Mouse (Mus musculus) embryonic facial prominence, embryonic 15.5 days (tissue): ENCODE data around the gene Ch25h. TPM values are rescaled to one million over a fixed set of nuclear protein-coding genes. Genes with fewer than 3 reads are reported as not detected.

ENCODE experiments used
- ATAC-seq: fragments of 200-750 bp; cut with Nextera tagmentation; 2 replicates; pipeline ENCODE4 v1.8.0; 2017; ENCODE audit warnings: low read depth, moderate TSS enrichment; ENCODE audit not compliant: insufficient number of reproducible peaks, low FRiP score, low TSS enrichment
- H3K27ac ChIP-seq: fragments of 300-500 bp; sonication (generic); replicated peaks from 2 replicates; pipeline ENCODE4 v1.5.1; 2015; ENCODE audit warnings: mild to moderate bottlenecking, inconsistent platforms
- H3K27me3 ChIP-seq: fragments of 300-500 bp; sonication (generic); 2 replicates; pipeline ENCODE4 v1.6.1; 2015; ENCODE audit warnings: inconsistent platforms
- H3K36me3 ChIP-seq: fragments of 300-500 bp; sonication (generic); 2 replicates; pipeline ENCODE4 v1.6.1; 2015; ENCODE audit warnings: mild to moderate bottlenecking, inconsistent platforms
- H3K4me1 ChIP-seq: fragments of 300-500 bp; sonication (generic); 2 replicates; pipeline ENCODE4 v1.6.1; 2015; ENCODE audit warnings: inconsistent platforms
- H3K4me2 ChIP-seq: fragments of 300-500 bp; sonication (generic); replicated peaks from 2 replicates; pipeline ENCODE4 v1.6.1; 2015; ENCODE audit warnings: mild to moderate bottlenecking, inconsistent platforms
- H3K4me3 ChIP-seq: fragments of 300-500 bp; sonication (generic); replicated peaks from 2 replicates; pipeline ENCODE4 v1.5.1; 2015; ENCODE audit warnings: mild to moderate bottlenecking, inconsistent platforms
- H3K9ac ChIP-seq: fragments of 300-500 bp; sonication (generic); 2 replicates; pipeline ENCODE4 v1.6.1; 2015; ENCODE audit warnings: inconsistent platforms
- H3K9me3 ChIP-seq: fragments of 300-500 bp; sonication (generic); replicated peaks from 2 replicates; pipeline ENCODE4 v1.6.1; 2016; ENCODE audit warnings: inconsistent platforms
- WGBS: fragments of 180-500 bp; shearing (Covaris S2); methylation state at CpG from one replicate; pipeline ENCODE4 v1.1.7; 2015; 5-methylcytosine and 5-hydroxymethylcytosine counted together
- polyA plus RNA-seq: library from polyadenylated mRNA; unstranded; fragments of >200 nt; fragmentation: Nextera tagmentation; extraction: Ambion mirVana; gene quantifications from 2 replicates; pipeline ENCODE4 v1.2.1, GENCODE M21; 2015

Ch25h gene
- 11.2 and 13.6 TPM in 2 replicates for polyA plus RNA-seq

DNA sequence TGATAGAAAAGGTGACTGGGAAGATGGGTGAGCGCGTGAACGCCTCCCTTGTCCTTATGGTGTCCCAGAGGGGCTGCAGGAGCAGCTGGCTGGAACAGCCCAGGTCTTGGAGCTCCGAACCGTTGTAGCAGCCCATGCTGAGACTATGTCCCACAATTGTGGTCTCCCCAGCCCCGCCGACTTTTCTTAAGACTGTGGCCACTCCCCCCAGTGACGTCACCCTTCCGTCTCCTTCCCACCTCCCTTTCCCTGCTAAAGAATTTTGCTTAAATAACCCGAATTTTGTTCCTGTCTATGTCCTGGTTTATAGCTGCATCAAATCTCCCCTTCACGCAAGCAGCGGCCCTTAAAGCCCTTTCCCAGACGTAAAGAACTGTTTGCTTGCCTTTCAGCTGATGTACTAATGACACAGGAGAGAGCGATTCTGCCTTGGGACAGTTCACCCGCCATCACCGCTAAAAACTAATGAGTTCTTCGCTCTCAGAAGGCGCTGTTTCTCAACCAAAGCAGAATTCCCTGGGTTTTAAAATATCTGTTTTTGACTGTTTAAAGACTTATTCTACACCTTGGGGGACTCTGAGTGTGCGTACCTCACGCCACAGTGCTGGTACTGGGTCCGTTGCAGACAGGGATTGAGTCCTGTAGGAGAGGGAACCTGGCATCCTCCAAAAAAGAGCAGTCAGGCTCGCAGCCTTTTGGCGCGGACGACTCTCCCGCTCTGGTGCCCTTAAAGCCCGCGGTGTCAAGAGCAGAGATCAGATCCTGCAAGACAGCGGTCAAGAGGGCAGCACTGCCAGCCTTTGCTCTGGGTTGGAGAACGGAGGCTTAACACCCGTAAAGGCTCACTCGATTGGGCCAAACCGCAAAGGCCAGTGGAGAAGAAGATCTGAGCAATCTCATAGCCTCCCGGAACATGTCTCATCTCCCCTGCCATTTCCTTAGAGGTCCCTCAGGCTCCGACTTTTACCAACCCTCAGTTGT, at the start of gene Ch25h:
Gene Ch25h (minus strand): TSS at position 174 of the 981 bp plus-strand sequence.
- peak within 1 kb of the TSS; percentile 89 for H3K4me2 ChIP-seq
- peaks cover 20% of the 10 kb centered on the region for H3K4me1 ChIP-seq
- H3K9ac ChIP-seq: peak within 1 kb of the TSS; percentile 37
- no peaks in the 10 kb centered on the region for H3K36me3 ChIP-seq
- no peaks in the 10 kb centered on the region for H3K9me3 ChIP-seq
- peak; percentile 78; the same call in 1 of the 2 replicates for ATAC-seq
- H3K27ac ChIP-seq: peak within 1 kb of the TSS; percentile 13; the same call in 1 of the 2 replicates
- 2% methylated on average over 35 of the region's 35 CpGs for WGBS
- H3K4me3 ChIP-seq: peak within 1 kb of the TSS; percentile 47
- peaks cover 17% of the 10 kb centered on the region for H3K27me3 ChIP-seq

DNA sequence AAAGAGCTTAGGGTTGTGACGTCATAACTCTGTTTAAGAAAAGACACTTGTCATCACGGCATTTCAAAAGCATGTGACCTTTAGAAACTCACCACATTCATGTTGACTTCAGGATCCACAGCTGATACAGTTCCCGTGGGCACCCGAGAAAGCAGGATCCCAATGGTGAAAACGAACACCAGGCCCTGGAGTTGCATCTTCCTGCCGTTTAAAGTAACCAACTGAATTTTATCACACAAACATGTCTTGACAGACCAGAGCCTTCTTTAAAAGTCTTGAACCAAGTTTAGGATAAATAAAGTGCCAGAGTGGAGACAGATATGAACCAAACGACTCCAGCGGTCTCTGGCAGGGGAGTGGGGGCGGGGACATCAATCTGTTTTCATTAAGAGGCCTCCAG, 49.7 kb upstream of the Ch25h start:
- H3K4me3 ChIP-seq: no peak overlapping the region
- no peak overlapping the region for H3K9ac ChIP-seq
- no peak overlapping the region for H3K27ac ChIP-seq
- no peak overlapping the region for H3K4me2 ChIP-seq
- no peaks in the 10 kb centered on the region for H3K4me1 ChIP-seq
- H3K36me3 ChIP-seq: no peaks in the 10 kb centered on the region
- 40% methylated on average over 9 of the region's 9 CpGs for WGBS
- no peaks in the 10 kb centered on the region for H3K27me3 ChIP-seq
- H3K9me3 ChIP-seq: no peaks in the 10 kb centered on the region
- ATAC-seq: no peak

DNA sequence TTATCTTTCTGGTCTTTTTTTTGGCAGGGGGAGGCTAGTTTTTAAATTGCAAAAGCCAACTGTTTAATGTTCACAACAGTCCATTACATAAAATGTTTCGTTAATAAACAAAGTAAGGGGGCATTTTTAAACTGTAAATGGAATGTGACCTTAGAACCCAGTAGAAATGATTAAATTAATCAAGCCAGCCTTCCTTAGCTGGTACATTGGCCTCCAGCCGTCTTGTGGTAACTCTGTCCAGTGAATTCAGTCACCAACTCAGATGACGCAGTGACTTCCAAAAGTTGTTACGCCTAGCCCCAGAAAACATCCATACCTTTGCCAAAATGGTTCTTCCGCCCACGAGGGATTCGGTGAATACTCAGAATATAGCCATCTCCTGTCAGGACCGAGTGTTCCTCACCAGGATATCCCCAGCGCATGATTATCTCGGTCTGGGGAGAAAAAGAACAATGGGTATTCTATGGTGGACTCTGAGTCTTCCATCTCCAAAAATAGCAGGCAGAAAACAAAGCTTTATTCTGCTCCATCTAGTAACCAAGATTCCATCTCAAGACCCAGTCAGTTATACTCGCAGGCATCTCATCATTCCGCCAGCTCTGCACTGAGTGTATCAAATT, 48.3 kb upstream of the Ch25h start:
- Histone ChIP-seq H3K9me3 (no peaks in the 10 kb centered on the region), H3K9ac (no peak overlapping the region), H3K4me1 (no peaks in the 10 kb centered on the region), H3K36me3 (peaks cover 5% of the 10 kb centered on the region; the same call in 1 of the 2 replicates), H3K27me3 (no peaks in the 10 kb centered on the region), H3K4me3 (no peak overlapping the region), H3K27ac (no peak overlapping the region), H3K4me2 (no peak overlapping the region)
- 73% methylated on average over 12 of the region's 12 CpGs for WGBS
- ATAC-seq: no peak

DNA sequence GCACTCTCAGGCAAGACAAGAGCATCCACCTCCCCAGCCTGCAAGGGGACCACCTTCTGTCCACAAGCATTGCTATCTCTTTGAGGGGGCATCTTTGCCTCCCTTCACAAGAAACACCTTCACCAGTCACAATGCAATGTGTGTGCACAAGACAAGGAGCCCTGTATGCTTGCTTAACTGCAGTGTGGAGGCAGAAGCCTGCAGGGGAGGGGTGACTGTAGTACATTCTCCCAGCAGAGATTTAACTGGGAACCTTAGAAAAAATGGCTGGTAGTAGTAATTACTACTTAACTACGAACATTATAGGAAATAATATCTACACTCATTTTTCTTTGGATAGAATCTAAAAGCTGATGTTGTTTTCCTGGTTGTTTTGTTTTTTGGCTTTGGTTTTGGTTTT, 47.0 kb upstream of the Ch25h start:
- H3K4me2 ChIP-seq: no peak overlapping the region
- H3K27ac ChIP-seq: no peak overlapping the region
- no peaks in the 10 kb centered on the region for H3K9me3 ChIP-seq
- H3K9ac ChIP-seq: no peak overlapping the region
- 89% methylated on average over 1 of the region's 1 CpGs for WGBS
- H3K36me3 ChIP-seq: peaks cover 5% of the 10 kb centered on the region; the same call in 1 of the 2 replicates
- no peak for ATAC-seq
- no peaks in the 10 kb centered on the region for H3K27me3 ChIP-seq
- no peak overlapping the region for H3K4me3 ChIP-seq
- no peaks in the 10 kb centered on the region for H3K4me1 ChIP-seq

DNA sequence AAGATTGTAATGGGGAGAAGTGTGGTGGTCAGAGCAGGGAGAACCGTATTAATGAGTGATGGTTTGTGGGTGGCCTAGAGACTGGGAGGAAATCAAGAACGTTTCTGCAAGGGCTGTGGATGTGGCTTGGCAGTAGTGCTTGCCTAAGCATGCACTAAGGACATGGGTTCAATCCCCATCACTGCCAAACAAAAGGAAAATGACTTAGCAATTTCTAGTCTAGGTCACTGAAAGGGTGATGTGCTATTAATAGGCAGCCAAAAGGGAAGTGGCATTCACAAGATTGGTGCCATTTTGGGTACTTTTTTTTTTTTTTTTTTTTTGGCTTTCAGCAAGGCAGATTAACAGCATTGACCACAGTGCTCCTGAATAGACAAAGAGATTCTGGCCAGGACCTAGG, 46.4 kb upstream of the Ch25h start:
- no peak overlapping the region for H3K27ac ChIP-seq
- H3K36me3 ChIP-seq: peaks cover 5% of the 10 kb centered on the region; the same call in 1 of the 2 replicates

DNA sequence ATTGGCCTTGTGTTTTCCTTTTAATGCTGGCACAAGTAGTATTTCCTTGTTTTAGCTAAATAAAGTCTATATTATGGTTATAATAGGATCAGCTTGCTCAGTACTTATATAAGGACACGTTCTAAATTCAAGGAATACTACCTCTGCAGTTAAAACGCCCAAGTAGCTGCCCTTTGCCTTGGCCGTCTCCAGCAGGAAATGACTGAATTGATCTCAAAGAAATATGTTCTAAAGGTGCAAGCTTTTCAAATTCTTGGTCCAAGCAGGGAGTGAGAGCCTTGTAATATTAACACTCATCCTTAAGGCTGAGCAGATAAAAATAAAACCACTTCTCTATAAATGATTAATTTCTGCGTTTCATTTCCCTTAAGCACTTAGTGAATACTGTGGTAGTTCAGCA, 45.1 kb upstream of the Ch25h start:
- Histone ChIP-seq H3K27ac (no peak overlapping the region), H3K9ac (no peak overlapping the region), H3K36me3 (peaks cover 5% of the 10 kb centered on the region; the same call in 1 of the 2 replicates), H3K4me1 (no peaks in the 10 kb centered on the region), H3K4me2 (no peak overlapping the region), H3K4me3 (no peak overlapping the region), H3K27me3 (no peaks in the 10 kb centered on the region), H3K9me3 (no peaks in the 10 kb centered on the region)
- 84% methylated on average over 4 of the region's 4 CpGs for WGBS
- no peak for ATAC-seq

More for the DNA sequence above, 46.4 kb upstream of the Ch25h start:
- 65% methylated on average over 2 of the region's 2 CpGs for whole genome bisulfite sequencing
- H3K4me2 ChIP-seq: no peak overlapping the region
- no peak overlapping the region for H3K9ac ChIP-seq
- H3K9me3 ChIP-seq: no peaks in the 10 kb centered on the region
- no peak overlapping the region for H3K4me3 ChIP-seq
- no peaks in the 10 kb centered on the region for H3K4me1 ChIP-seq
- ATAC-seq: no peak
- H3K27me3 ChIP-seq: no peaks in the 10 kb centered on the region

DNA sequence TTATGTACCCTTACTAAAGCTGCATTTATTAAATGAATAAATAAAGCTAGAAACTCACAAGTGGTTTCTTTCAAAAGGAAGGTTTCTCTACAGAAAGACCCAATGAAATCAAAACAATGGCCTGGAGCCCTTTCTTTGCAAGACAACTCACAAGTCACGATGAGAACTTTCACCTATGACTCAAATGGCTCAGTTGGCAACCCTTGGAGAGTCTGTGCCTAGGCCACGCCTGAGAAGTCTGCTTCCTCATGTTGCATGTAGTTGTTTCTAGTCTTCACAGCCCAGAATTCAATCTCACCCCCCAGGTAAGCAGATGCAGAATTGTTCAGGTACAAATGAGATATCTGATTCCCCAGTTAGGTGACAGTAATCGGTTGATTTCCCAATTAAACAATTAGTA, 44.7 kb upstream of the Ch25h start:
- WGBS: 82% methylated on average over 3 of the region's 3 CpGs
- no peak for ATAC-seq
- H3K4me1 ChIP-seq: no peaks in the 10 kb centered on the region
- no peaks in the 10 kb centered on the region for H3K9me3 ChIP-seq
- H3K27ac ChIP-seq: no peak overlapping the region
- H3K4me3 ChIP-seq: no peak overlapping the region
- peaks cover 5% of the 10 kb centered on the region; the same call in 1 of the 2 replicates for H3K36me3 ChIP-seq
- no peaks in the 10 kb centered on the region for H3K27me3 ChIP-seq
- H3K9ac ChIP-seq: no peak overlapping the region
- H3K4me2 ChIP-seq: no peak overlapping the region

DNA sequence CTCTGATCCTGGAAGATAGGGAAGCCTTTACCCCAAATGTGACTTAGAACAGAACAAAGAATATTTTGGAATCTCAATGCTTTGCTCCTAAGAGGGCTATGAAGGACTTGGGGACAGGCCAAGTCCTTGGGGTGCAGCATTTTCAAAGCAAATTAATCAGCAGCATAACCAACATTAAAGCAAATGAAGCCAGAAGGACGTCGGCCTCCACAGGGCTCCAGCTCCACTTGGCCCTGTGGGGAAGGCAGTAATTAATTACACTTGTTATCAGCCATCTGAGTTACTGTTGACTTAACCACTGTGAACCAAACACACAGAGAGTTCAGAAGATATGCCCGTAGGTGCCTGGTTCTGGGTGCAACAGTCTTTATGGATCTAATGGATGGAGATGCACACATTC, 43.8 kb upstream of the Ch25h start:
- 69% methylated on average over 3 of the region's 3 CpGs for WGBS
- H3K4me1 ChIP-seq: no peaks in the 10 kb centered on the region
- no peaks in the 10 kb centered on the region for H3K9me3 ChIP-seq
- H3K4me2 ChIP-seq: no peak overlapping the region
- no peak overlapping the region for H3K27ac ChIP-seq
- H3K9ac ChIP-seq: no peak overlapping the region
- H3K27me3 ChIP-seq: no peaks in the 10 kb centered on the region
- no peak overlapping the region for H3K4me3 ChIP-seq
- ATAC-seq: no peak
- H3K36me3 ChIP-seq: peaks cover 5% of the 10 kb centered on the region; the same call in 1 of the 2 replicates

DNA sequence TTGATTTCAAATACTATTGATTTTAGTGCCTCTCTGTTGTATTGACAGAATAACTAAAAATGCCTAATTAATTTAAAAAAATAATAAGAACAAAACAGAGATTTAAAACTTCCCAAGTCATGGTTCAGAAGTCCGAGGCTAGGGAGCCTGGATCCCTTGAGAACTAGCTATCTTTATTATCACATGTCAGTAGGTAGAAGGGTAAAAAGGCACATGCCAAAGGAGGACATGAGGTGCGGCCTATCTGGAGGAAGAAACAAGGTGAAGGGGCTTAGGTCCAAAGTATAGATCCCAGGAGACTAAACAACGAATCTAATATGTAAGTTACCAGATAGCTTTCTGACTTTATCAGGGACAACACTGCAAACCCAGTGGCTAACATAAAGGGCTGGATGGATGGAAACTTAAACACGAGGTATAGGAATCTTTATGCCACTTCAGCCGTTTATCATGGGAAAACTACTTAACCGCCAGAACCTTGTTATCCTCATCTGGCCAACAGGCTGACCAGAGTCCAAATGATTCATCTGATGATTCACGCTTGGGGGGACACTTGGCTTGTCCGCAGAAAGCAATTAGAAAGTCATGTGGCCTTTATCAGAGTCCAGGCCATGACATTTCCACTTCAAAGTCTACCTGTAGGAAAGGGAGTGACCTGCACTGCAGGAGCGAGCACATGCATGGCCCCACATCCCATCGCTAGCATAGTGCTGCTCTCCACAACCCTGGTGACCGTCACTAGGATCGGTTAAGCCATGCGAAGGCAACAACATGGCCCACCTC, 43.0 kb upstream of the Ch25h start:
- H3K9ac ChIP-seq: no peak overlapping the region

DNA sequence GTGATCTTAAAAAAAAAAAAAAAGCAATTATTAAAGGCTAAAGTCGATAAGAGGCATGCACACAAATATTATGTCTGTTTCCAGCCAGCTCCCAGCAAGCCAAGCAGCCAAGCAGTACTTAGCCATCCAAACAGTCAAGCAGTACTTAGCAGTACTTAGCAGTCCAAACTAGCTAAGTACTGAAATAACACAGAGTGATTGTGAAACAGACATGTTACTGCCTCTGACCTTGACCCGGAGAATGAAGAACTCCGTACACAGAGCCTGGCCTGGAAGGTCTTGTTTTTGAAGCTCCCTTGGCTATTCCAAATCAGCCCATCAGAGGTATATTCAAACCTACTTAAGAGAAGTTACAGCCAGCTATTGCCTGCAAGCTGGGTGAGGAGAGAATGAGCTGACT, 42.2 kb upstream of the Ch25h start:
- Histone ChIP-seq H3K27me3 (no peaks in the 10 kb centered on the region), H3K36me3 (peaks cover 5% of the 10 kb centered on the region; the same call in 1 of the 2 replicates), H3K27ac (no peak overlapping the region), H3K4me1 (no peaks in the 10 kb centered on the region), H3K4me2 (no peak overlapping the region), H3K9ac (no peak overlapping the region), H3K4me3 (no peak overlapping the region), H3K9me3 (no peaks in the 10 kb centered on the region)
- ATAC-seq: no peak
- WGBS: 91% methylated on average over 3 of the region's 3 CpGs

More for the DNA sequence above, 43.0 kb upstream of the Ch25h start:
- H3K27ac ChIP-seq: no peak overlapping the region
- no peaks in the 10 kb centered on the region for H3K27me3 ChIP-seq
- peaks cover 5% of the 10 kb centered on the region; the same call in 1 of the 2 replicates for H3K36me3 ChIP-seq
- no peaks in the 10 kb centered on the region for H3K9me3 ChIP-seq
- whole genome bisulfite sequencing: 93% methylated on average over 13 of the region's 13 CpGs
- H3K4me1 ChIP-seq: no peaks in the 10 kb centered on the region
- H3K4me3 ChIP-seq: no peak overlapping the region
- H3K4me2 ChIP-seq: no peak overlapping the region
- no peak for ATAC-seq

DNA sequence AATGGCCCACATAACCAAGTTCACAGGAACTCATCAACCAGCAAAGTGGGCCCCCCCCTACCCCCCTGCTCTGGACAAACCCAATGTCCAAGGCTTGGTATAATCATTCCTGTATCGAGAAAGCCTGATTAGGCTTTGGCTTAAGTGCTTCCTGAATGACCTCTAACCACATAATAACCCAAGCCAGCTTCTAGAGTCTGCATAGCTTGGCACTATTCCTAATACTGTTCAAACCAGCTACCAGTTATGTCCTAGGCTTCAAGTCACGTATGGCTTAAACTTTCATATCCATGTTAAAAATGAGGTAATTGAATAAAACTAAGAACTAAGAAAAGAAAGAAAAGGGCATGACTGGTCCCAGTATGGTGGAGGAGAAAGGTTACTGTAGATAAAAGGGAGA, 41.4 kb upstream of the Ch25h start:
- H3K9me3 ChIP-seq: no peaks in the 10 kb centered on the region
- no peak overlapping the region for H3K4me2 ChIP-seq
- H3K9ac ChIP-seq: no peak overlapping the region
- no peaks in the 10 kb centered on the region for H3K4me1 ChIP-seq
- 68% methylated on average over 2 of the region's 2 CpGs for WGBS
- H3K27me3 ChIP-seq: no peaks in the 10 kb centered on the region
- peaks cover 5% of the 10 kb centered on the region; the same call in 1 of the 2 replicates for H3K36me3 ChIP-seq
- no peak for ATAC-seq
- no peak overlapping the region for H3K4me3 ChIP-seq
- no peak overlapping the region for H3K27ac ChIP-seq
